Mouse (Mus musculus) retina, postnatal 7 days (tissue): Measurements from ENCODE around the gene Rab1a.
"Not testable (repeated sequence)": the region's sequence is repeated elsewhere in the genome, so short reads cannot be mapped to it uniquely, and the experiment has no call there.

Experiments
- DNase-seq: peaks from one replicate; pipeline ENCODE4 v3.0.0-alpha.2; 2012; ENCODE audit warnings: low read depth, low spot score

The Rab1a gene

GRCm38 (mm10) chr11:20217227-20217626 is 16.0 kb downstream of the Rab1a start:
- DNase-seq: no peak

DNA sequence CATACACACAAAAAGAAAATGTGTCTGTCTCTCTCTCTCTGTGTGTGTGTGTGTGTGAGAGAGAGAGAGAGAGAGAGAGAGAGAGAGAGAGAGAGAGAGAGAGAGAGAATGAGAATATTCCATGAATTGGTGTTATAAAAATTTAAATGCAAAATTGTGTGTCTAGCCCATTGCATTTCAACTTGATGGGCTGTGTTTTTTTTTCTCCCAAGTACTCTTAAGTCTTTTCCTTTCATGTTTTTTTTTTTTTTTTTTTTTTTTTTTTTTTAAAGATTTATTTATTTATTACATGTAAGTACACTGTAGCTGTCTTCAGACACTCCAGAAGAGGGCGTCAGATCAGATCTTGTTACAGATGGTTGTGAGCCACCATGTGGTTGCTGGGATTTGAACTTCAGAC is 20.4 kb downstream of the Rab1a start:
- not testable (repeated sequence) for DNase-seq

DNA sequence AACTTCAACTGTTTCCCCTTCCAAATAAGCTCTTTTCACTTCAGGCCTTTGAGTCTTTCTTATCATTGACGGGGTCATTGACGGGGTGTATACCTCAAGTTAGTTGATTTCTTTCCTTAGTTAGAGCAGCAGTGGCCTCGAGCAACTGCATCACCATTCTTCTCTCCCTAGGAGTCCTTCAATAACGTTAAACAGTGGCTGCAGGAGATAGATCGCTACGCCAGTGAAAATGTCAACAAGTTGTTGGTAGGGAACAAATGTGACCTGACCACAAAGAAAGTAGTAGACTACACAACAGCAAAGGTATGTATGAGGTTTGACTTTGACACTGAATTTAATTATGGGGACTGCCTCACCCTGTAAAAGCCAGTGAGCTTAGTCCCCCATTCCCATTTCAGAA is 23.0 kb downstream of the Rab1a start:
- no peak for DNase-seq

- DNase-seq: no peak
These were observed 24.7 kb downstream of the Rab1a start for GRCm38 (mm10) chr11:20225938-20226337.

DNA sequence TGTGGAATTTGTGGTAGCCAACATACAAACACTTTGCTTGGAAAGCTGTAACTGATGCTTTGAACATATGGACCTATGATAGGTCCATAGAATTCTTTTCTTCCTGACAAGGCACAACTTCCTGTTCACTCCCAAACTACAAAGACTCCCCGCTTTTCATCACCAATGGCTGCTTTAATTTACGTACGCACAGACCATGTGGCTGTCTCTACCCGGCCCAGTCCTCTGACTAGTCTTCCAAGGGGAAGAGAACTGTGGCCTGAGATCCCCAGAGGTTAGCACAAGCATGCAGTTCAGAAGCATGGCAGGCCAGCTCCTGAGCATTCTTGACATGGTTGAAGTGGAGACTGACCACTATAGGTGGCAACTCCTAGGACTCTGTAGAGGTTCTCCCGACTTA is 27.4 kb downstream of the Rab1a start:
- no peak for DNase-seq

DNA sequence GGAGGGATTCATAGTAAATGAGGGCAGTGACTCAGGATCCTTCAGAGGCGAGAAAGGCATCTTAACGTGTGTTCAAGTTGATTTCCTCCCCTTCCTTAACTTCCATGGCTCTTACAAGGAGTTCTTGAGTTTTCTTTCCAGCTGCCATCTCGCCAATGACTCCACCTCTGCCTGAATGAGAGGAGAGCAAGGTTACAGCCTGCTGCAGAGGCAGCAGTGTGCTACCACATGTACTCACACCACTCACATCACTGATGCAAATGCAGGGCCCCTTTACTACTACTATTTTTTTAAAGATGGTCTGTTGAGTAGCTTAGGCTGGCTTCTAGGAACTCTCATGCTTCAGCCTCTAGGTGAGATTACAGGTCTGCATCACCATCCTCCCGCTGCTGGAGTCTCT is 28.1 kb downstream of the Rab1a start:
- DNase-seq: no peak

DNA sequence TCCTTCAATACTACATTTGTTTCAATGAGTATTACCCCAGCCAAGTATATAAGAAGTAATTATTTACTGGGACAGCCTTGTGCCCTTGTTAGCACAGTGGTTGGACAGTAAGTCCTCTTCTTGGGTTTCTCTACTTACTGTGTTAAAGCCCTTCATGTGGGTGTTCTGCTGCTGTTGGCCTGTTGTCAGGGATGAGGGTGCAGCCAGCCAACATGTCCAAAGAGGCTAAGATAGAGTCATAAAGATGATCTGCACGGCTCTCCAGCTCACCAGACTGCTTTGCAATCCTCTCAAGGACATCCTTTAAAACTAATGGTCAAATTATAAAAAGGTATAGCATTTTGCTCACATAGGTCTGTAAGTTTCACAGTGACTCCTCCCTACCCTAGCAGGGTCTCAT is 29.1 kb downstream of the Rab1a start:
- no peak for DNase-seq

GRCm38 (mm10) chr11:20231128-20231878 is 30.1 kb downstream of the Rab1a start:
- no peak for DNase-seq

DNA sequence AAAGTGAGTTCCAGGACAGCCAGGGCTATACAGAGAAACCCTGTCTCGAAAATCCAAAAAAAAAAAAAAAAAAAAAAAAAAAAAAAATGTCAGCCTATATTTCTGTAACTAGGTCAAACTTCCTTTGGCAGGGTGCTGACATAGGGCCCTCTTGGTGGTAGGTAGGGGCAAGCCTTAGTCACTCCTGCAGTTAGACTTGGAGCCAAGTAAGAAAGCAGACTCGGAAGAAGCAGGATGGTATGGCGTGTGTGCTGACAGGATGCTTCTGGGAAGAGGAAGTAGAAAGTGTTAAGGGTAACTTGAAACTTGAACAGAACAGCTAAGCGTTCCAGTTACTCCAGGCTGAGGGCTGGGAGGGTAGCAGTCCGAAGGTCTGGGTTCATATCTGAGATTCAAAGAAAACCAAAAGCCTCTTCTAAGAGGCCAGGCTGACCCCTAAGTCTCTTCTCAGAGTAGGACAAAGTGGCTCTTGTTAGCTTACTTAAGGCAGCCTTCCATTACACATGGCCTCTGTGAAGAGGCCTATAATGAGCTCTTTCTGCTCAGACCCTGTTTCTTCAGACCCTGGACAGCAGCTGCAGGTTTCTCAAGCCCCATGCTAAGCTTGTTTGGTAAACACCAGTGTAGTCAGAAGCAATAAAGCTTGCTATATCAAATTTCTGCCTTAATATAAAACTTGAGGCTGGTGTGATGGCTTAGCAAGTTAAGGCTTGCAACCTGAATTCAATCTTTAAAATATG is 31.0 kb downstream of the Rab1a start:
- DNase-seq: no peak

DNA sequence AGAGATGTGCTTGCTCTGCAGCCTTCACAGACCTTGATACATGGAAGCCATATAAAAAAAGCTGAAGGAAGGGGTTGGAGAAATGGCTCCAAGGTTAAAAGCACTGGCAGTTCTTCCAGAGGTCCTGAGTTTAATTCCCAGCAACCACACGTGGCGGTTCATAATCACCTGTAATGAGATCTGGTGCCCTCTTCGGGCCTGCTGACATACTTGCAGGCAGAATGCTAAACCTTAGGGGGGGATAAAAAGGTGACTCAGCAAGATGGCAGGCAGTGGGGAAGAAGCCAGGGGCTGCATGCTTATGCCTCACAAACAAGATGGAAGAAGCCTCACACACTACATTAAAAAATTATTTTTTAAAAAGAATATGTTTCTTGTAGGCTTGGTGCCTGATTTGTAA is 33.0 kb downstream of the Rab1a start:
- DNase-seq: no peak

- DNase-seq: no peak
These were observed 35.8 kb downstream of the Rab1a start for GRCm38 (mm10) chr11:20237018-20237417.

GRCm38 (mm10) chr11:20237976-20238375 is 36.7 kb downstream of the Rab1a start:
- DNase-seq: no peak

- no peak for DNase-seq
These were observed 38.1 kb downstream of the Rab1a start for GRCm38 (mm10) chr11:20239279-20239861.

GRCm38 (mm10) chr11:20240331-20240730 is 39.1 kb downstream of the Rab1a start:
- no peak for DNase-seq

DNA sequence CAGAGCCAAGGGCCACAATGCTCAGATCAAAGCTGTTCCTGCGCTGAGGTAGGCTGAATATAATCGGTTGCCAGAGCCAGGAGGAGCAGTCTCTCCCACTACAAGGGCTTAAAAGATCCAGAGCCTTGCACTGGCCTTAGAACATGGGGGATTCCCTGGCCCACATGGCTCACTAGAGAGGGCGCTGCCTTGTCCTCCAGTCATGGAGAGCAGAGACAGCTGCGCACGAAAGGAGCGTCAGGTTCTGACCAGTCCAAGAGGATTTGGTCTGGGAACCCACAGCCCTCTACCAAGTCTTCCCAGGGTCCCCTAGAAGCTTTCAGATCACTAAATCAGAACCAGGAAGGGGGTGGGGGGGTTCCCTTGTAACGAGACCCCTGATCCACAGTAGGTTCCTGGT is 40.1 kb downstream of the Rab1a start:
- DNase-seq: no peak

DNA sequence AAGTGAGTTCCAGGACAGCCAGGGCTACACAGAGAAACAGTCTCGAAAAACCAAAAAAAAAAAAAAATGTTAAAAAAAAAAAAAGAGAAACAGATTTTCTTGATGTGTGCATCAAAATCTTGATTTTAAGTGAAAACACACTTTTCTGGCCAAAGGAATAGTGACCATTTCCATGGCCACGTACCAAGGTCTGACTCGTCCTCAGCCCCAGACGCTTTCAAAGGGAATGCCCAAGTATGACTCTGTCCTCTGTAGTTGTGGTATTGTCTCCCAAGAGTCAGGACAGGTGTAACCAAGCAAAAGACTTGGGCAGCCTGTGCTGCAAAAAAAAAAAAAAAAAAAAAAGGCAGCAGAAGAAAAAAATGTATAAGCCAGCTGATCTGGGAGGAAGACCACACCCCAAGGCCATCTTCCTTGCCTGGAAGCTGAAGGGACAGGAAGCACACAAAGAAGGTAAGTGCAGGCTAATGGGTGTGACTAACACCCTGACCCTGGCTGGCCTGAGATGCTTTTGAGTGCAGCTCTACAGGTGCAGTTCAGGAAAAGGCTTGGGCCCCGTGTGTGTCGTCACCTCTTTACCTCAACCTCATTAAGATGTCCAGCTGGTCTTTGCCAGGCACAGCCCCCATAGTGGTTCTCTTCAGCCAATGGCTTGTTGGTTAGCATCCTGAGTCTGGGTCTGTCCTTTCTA is 41.3 kb downstream of the Rab1a start:
- DNase-seq: no peak

DNA sequence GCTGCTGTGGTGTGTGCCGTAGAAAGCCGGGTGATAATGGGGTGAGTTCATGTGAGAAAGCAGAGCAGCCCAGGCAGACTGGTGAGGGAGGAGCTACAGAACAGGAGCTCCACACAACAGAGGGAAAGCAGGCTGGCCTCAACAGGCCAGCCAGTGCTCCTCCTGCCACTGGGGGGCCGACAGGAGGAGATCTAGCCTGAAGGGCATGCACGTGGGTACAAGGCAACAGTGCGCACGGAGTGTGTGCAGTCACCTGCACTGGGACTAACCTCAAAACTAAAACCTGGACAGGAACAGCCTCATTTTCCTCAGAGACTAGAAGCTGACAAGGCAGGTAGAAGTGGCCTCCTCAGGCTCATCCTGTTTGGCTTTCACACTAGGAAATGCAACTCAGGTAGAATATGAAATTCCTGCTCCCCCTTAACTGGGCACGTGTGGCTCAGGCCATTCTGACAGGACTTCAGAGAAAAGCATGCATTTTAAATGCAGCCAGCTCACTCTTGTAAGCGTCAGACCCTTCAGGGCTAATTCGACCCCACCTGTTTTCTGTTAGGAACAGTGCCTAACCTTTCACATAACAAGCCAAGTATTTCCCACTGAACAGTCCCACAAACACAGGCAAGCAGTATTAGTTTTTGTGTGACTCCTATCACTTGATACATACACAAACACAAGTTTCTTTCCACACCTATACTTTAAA is 42.1 kb downstream of the Rab1a start:
- DNase-seq: no peak

- DNase-seq: no peak
These were observed 43.4 kb downstream of the Rab1a start for GRCm38 (mm10) chr11:20244336-20245290.

- no peak for DNase-seq
These were observed 44.1 kb downstream of the Rab1a start for GRCm38 (mm10) chr11:20245316-20245715.

GRCm38 (mm10) chr11:20246616-20247015 is 45.4 kb downstream of the Rab1a start:
- no peak for DNase-seq
